Mouse (Mus musculus) heart, postnatal 36 days (tissue): ENCODE measurements around the gene Hps4. TPM values are rescaled to one million over a fixed set of nuclear protein-coding genes. Genes with fewer than 3 reads are reported as not detected.
A peak's percentile ranks its signal among the peaks of the same experiment; 100 is the strongest.

ENCODE experiments used
- DNase-seq, 2 experiments: peaks; one replicate each; pipeline ENCODE4 v3.0.0; 2021 to 2022
- intact Hi-C: fragments of 180-260 bp; cut with DNase I; formaldehyde crosslinking; loops from one replicate; pipeline ENCODE4 v1.15.1; 2025
- total RNA-seq, 2 experiments: library from RNA; stranded (reverse); gene quantifications; 2 replicates each; pipeline ENCODE4 v1.2.3; 2021

Gene Hps4
- total RNA-seq, 2 experiments from 2014 or later = 12.4 to 12.5 TPM

DNA sequence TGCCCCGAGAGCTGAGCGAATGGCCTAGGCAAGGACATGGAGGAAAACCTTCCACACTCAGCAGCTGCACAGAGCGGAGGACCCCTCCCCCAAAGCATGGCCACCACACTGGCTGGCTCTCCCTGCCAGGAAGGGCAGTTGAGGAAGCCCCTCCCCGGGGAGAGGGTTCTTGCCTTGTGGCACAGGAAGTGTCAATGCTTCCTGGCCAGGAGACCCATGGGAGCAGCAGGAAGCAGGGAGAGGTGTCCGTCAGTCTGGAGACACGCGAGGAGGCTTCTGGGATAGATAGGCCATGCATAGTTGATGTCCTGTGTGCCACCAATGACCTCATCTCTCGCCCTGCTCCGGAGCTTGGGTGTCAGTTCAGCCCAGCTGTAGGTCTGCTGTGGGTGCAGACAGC, 13.4 kb downstream of the Hps4 start:
- intact Hi-C loops = loop anchor here (1.0 kb wide), 1 partner anchor 85 kb away; no protein-coding TSS in a partner anchor
- DNase-seq = peak in 1 of 2 experiments; percentile 11

DNA sequence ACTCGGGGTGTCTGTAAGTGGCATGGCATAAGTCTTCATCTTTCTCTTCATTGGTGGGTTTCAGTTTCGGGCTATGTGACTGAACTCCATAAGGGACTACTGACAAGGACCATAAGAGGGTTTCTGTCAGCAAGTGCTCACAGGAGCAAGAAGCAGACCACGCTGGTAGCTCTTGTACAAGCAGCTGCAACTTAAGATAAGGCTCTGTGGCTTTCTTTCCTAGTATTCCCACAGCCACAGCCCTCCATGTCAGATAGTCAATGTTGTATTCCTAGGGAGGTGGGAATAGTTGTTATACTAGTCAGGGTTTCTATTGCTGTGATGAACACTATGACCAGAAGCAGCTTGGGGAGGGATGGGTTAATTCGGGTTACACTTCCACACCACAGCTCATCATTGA, 16.6 kb downstream of the Hps4 start:
- DNase-seq = no peak
- intact Hi-C loops = no loop called here

DNA sequence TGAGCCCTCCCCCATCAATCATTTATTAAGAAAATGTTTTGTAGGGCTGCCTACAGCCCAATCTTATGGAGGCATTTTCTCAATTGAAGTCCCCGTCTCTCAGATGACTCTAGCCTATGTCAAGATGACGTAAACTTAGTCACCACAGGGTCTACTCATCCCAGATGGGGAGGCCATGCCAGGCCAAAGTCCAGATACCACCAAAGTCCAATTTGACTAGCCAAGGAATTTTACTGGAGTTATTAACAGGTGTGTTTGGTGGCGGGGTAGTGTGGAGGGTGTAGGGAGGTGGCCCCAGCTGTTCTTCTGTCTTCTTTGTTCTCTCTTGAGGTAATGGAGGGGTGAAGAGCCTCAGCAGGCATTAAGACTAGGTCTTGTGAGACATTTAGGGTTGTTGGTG, 17.2 kb downstream of the Hps4 start:
- intact Hi-C loops = no loop called here
- no peak for DNase-seq

DNA sequence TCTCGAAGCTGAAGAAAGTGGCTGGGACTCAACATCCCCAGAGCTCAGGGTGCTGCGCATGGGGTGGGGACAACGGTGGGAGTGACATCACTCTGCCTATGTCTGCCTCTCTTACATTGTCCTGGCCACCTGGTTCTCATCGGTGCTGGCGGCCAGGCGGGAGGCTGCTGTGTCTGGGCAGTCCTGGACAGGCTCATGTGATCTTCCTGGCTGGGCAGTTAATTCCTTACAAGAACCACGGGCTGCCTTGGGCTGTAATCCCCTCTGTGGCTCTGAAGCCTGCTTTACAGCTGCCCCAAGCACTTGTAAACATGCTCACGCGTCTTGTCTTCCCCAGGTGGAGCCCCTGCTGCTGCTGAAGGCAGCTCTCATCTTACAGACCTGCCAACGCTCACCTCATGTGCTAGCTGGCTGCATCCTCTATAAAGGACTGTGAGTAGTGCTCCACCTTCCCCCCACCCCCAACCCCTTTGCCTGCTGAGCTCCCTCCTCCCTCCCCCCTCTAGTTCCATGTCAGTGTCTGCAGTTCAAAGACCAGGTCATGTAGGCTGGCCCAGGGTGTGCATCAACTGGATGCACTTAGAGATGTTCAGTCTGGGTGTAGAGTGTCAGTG, 21.4 kb downstream of the Hps4 start:
- DNase-seq = no peak
- intact Hi-C loops = no loop called here

DNA sequence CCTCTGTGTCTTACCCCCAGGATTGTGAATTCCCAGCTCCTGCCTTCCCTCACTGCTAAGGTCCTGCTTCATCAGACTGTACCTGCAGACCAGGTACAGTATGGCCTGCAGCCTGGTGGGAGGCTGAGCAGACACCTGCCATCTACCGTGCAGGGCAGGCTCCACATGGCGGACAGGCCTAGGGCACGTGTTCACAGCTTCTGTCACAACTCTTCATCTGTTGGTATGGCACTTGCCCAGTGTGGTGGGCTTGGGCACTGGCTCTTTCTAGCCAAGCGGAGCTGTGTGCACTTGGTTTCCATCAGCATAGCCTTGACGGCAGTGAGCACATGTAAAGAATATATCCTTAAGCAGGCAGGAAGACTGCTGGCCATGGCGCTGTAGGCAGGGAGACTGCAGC, 24.0 kb downstream of the Hps4 start:
- DNase-seq = no peak
- intact Hi-C loops = no loop called here

DNA sequence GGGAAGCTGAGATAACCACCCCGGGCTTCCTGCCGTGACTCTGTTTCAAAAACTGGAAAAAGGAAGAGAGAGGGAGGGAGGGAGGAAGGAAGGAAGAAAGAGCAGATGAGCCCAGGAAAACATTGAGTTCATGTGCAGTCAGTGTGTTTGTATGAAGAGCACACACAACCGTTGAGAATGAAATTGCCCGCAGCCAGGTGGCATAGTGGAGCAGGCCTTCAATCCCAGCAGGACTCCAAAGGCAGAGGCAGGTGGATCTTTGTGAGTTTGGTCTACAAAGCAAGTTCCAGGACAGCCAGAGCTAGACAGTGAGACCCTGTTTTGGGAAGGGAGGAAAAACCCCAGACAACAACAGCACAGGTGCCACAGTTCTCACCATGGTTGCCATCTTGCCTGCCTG, 24.5 kb downstream of the Hps4 start:
- DNase-seq = no peak
- intact Hi-C loops = no loop called here

DNA sequence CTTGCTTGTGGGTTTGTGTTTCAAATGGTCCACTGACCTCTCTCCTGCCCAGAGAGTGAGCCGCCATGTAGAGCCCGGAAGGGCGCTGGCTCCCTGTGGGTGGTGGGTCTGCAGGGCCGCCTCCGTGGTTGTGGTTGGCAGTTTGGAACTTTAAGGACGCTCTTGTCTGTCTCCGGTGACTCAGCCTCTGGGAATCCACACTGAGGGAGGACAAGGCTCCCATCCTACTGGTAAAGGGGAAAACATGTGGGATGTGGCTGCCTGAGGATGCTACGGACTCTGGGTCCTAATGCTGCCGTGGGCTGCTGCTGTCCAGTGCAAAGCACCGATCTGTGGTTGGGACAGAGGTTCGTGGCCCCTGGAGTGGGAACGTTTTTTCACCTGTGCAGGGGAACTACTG, 25.0 kb downstream of the Hps4 start:
- DNase-seq = no peak
- intact Hi-C loops = no loop called here

DNA sequence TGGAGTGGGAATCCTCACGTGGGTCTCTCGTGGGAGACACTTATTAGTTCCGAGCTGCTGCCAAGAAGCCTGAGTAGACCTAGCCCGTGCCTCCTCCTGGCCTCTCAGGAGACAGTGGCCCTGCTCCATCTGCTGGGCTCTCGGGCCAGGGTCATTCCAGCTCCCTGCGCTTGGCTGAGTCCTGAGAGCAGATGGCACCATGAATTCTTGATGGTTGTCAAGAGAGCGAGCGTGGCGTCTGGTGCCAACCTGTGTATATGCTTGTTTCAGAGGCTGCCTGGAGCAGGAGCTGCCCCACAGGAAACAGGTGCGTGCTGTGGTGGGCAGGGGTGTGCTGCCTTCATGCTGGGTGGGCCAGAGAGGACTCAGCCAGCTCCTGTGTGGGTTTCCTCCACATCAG, 25.8 kb downstream of the Hps4 start:
- DNase-seq = no peak
- intact Hi-C loops = no loop called here

DNA sequence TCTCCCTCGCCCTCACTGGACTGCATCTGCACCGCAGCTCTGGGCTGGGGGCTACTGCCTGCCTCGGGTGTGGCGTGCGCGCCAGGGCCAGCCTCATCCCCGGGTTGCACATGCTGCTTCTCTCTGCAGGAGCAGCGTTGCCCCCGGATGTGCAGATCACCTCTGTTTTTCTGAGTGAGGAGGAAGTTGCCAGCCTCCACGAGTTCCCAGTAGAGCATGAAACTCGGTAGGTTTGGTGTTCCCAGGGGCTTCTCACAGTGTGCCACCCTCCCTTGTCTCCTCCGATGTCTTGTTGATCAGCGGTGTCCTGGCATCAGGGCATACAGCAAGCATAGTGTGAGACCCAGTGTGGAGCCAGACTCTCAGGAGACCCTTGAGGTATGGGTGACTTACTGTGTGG, 26.4 kb downstream of the Hps4 start:
- intact Hi-C loops = no loop called here
- DNase-seq = no peak

DNA sequence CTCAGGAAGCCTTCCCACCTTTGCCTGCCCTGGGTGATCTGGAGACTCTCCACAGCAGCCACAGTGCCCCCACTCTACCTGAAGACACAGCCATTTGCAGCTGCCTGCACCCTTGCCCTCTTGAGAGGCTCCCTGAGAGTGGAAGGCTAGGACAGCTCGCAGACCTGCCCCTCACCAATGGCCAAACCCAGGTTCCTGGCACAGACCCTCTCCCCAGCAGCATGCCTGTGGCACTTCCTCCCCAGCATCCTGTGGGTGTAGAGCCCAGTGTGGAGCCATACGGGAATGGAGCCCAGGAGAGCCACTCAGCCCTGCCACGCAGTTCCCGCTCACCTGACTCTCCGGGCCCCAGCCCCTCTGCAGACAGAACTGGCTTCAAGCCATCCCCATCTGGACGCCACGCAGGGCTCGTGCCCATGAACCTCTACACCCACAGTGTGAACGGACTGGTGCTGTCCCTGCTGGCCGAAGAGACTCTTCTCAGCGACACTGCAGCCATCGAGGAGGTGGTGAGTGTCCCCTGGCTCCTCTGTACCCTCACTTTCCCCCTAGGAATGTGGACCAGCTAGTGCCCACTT, 27.4 kb downstream of the Hps4 start:
- intact Hi-C loops = no loop called here
- no peak for DNase-seq

DNA sequence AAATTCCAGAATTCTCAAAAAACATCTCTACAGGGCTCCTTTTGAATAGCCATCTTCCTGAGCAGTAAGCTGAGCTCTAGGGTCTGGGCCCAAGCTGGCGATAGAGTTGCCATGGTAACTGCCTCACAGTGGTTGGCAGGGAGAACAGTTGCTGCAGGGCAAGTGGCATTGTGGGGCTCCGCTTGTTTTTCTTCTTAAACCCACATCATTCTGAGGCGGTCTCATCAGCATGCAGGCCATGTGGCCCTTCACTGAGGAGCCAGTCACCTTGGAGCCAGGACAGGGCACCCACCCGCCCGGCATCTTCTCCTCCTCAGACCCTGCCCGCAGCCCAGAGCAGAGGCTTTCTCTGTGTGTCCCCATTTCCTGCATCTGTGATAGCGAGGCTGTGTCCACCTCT, 29.1 kb downstream of the Hps4 start:
- intact Hi-C loops = no loop called here
- DNase-seq = no peak

DNA sequence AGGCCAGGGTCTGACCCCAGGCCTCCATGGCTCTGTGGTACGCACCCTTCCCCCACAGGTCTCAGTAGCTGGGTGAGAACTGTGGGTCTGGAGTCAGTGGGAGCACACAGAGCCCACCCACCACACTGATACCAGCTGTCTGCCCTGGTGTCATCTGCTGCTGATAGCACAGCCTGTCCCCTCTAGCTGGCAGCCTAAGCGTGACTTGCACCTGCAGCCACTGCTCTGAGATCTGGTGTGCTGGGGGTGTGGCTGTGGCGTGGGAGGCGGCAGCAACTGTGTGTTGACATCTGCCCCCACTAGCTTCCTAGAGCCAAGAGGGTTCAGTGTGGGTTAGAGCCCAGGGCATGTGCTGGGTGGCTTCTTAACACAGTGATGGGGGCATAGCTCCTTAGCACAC, 33.2 kb downstream of the Hps4 start:
- intact Hi-C loops = no loop called here
- no peak for DNase-seq

DNA sequence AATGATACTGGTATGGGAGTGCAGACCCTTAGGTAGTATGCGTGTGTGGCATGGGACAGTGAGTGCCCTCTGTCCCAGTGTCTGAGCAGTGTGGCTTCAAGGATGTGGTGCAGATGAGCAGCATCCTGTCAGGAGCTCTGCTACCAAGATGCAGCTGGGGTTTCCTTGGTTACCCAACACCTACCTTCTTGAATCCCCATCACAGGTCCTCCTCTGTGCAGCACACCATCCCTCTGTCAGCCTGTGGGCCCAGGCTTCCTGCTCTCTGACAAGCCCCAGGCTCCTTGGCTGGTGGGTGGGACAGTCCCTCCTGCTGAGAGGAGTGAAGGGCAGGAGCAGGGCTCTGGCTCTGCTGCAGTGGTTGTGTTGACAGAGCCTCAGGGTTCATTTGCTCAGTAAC, 34.5 kb downstream of the Hps4 start:
- DNase-seq = no peak

DNA sequence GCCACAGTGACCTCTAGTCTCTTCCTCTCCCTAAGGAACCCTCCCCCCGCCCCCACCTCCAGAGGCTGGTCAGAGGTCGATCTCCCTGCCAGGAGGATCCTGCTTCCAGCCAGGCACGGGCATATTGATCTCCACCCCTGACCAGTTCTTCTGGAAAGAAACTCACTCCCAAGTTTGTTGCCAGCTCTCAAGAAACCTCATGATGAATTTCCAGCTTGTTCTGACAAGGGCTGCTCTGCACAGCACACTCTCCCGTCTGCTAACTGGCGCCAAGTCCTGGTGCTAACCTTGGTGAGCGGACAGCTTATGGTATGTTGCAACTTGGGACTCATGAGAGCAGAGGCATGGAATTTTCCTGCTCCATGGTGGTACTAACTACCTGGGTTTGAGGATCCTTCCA, 35.8 kb downstream of the Hps4 start:
- DNase-seq = no peak
- intact Hi-C loops = no loop called here

More for the DNA sequence above, 34.5 kb downstream of the Hps4 start:
- intact Hi-C loops = no loop called here

DNA sequence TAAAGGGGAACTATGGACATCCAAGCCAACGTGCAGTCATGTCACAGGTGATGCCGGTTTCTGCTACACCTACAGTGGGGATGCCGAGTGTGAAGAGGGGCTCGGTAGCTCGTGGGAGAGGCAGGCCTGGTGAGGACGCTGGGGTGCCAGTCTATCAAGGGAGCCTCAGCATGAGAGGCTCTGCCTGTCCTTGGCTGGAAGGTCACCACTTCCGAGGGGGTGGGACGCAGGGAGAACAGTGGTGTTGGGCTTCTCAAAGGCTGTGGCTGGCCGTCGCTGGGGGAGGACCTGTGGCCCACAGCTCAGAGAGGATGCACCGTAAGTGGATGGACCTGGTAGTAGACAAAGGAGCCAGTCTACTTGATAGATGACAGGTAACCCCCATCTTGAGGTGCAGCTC, 38.3 kb downstream of the Hps4 start:
- DNase-seq = no peak
- intact Hi-C loops = no loop called here

DNA sequence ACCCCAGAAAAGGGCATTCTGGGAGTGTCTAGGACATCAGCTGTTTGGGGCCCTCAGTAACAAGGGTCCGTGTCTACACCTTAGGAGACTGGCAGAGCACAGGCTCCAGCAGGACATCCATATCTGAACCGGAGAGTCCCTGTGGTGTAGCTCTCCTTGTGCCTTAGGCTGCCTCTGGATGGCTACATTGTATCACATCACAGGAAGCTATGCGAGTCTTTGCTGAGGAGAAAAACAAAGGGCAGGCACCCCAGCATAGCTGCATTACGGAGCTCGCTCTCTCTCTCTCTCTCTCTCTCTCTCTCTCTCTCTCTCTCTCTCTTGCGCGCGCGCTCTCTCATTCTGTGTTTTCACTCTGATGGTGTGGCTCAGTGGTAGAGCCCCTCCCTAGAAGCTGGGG, 39.2 kb downstream of the Hps4 start:
- intact Hi-C loops = no loop called here
- no peak for DNase-seq

DNA sequence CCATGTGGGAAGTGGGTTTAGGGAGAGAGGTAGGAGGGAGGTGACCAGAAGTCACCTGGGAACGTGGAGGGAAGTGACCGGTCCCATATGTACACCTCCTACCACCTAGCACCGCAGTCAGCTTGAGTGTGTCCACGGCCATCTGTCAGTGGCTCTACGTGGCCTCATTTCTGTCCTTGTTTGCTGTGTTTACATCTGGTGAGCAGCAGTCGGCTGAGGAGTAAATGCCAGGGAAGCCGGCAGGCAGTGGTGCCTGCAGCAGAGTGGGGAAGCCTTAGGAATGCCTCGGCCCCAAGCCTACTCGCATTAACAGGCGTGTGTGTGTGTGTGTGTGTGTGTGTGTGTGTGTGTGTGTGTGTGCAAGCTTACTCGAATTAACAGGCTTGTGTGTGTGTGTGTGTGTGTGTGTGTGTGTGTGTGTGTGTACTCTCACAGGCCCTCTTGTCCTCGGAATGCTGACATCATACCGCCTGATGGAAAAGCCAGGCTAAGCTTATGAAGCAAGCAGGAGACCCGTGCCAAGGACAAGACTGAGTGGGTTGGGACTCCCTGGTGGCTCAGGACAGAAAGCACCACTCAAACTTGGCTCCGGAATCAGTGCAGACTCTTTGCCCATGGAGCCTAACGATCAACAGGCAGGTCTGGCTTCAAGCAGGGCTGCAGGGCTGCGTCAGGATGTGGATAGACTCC, 39.9 kb downstream of the Hps4 start:
- intact Hi-C loops = no loop called here
- DNase-seq = peak; percentile 31

DNA sequence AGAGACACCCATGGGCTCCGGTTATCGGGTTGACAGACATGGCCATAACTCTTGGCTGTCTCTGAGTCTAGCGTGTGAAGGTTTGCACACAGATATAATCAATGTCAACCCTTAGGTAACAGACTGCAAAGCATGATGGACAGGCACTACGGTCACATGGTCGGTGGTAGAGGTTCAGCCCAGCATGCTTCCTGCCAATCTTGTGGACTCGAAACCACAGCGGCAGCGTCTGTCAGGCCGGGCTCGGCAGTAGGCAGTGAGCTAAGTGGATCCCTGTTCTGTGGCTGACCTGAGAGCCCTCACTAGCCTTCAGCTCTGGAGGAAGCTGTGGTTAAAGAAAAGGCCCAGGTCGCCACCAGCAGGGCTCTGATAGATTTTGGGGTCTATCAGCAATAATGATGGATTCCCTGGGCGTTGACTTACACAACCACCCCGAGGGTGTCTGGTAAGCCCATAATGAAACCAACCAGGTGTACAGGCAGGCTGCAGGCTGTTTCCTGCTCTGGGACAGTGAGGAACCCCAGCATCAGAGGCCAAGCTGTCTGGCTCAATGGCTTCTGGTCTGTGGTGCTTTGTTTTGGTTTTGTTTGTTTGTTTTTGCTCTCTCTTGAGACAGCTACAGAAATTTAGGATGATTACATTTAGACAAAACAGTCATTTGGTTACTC, 42.1 kb downstream of the Hps4 start:
- no peak for DNase-seq
- intact Hi-C loops = no loop called here

DNA sequence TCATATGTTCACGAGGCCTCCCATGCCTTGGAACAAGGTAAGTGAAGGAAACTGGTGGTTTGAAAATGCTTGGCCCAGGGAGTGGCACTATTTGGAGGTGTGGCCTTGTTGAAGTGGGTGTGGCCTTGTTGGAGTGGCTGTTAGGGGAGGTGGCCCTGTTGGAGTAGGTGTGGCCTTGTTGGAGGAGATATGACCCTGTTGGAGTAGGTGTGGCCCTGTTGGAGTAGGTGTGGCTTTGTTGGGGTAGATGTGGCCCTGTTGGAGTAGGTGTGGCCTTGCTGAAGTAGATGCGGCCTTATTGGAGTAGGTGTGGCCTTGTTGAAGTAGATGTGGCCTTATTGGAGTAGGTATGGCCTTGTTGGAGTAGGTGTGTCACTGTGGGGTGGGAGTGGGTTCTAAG, 43.1 kb downstream of the Hps4 start:
- DNase-seq = no peak
- intact Hi-C loops = no loop called here

DNA sequence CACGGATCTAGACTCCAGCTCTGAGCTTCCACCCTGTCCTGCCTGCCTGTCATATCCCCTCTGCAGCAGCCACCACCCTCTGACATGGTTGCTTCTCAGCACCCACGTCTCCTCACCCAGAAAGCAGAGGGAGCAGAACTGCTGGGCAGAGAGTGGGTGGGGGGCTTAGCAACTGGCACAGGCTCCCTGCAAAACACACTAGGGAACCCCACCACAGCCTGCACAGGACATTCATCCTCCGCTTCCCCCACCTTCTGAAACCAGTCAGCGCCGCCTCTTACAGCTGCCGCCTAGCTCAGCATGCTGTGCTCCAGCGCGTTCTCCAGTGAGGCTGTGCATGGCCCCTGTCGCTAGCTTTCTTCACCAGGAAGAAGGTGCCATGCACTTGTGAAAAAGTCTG, 46.5 kb downstream of the Hps4 start:
- no peak for DNase-seq
- intact Hi-C loops = no loop called here

DNA sequence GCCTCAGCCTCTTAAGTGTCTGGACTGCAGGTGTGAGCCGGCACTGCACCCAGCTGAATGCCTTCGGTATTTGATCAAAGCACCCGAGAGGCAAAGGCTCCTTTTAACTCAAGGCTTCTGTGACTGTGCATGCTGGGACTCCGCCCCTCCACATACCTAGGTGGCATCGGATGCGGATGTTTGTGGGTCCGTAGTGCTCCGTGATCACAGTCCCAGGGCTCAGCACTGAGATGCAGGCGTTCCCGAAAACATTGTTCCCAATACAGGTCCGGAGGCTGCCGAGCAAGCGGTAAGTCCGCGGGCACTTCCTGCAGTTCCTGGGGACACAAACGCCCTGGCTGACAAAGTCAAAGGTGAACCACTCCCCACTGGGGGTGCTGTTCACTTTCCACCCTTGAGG, 48.1 kb downstream of the Hps4 start:
- no peak for DNase-seq
- intact Hi-C loops = no loop called here
